Mouse (Mus musculus) kidney, postnatal 14 days (tissue): ENCODE measurements around the gene Hist1h3e.
A peak's percentile ranks its signal among the peaks of the same experiment; 100 is the strongest.

Source experiments
- DNase-seq: peaks from one replicate; pipeline ENCODE4 v3.0.0; 2022; ENCODE audit warnings: mixed read lengths

Gene Hist1h3e

GRCm38 (mm10) chr13:23536076-23536822, 25.9 kb downstream of the Hist1h3e start:
- DNase-seq, result no peak

GRCm38 (mm10) chr13:23535137-23536075, 26.8 kb downstream of the Hist1h3e start, which contains the start of gene Hist1h3g:
TSS of gene Hist1h3g (plus strand) at chr13:23535422.
- DNase-seq, result peak; percentile 93

DNA sequence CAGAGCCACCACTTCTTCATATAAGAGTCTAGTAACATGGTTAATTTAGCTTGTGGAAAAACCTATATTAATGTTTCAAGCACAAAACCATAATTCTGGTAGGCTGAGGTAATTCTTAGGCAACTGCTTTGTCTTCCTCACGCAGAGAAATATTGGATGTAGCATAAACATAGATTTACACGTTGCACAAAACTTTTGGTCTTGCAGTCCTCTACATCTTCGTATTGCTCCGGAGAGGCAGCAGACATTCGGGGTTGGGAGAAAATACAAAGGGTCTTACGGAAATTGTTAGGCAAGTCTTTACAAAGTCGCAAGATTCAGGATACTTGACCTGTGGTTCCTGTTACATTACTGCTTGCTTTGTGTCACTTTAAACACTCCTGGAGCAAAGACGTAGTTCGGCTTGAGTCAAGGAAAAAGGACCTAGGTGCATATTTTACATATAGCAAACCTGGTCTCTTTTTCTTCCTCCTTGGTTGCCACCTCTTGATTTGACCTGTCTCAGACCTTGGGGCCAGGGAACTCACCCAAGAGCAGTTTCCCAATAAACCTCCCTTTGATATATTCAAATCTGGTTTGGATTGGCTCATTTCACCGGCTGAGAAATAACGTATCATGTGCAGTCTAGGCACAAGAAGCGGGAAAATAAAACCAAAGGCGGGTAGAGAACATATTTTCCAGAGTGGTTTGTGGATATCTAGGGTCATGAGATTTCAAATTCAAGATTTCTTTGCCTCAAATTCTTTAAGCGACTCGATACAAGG, 27.6 kb downstream of the Hist1h3e start:
- no peak for DNase-seq

- DNase-seq, result peak; percentile 83
These were observed 28.4 kb downstream of the Hist1h3e start, which contains the start of gene Hist1h2af for GRCm38 (mm10) chr13:23533560-23534367. TSS of gene Hist1h2af (plus strand) at chr13:23533906.

- no peak for DNase-seq
These were observed 29.7 kb downstream of the Hist1h3e start for GRCm38 (mm10) chr13:23532262-23533075.

GRCm38 (mm10) chr13:23530901-23531875, 31.0 kb downstream of the Hist1h3e start, which contains the start of gene Hist1h4h:
TSS of gene Hist1h4h (plus strand) at chr13:23531050.
- DNase-seq, result peak; percentile 98

- peak; percentile 75 for DNase-seq
These were observed 31.8 kb downstream of the Hist1h3e start for GRCm38 (mm10) chr13:23530181-23530900.

- no peak for DNase-seq
These were observed 32.5 kb downstream of the Hist1h3e start for GRCm38 (mm10) chr13:23529480-23530165.

- peak; percentile 29 for DNase-seq
These were observed 33.2 kb downstream of the Hist1h3e start for GRCm38 (mm10) chr13:23529005-23529404.

- DNase-seq, result peak; percentile 93
These were observed 35.9 kb downstream of the Hist1h3e start for GRCm38 (mm10) chr13:23526312-23526711.

DNA sequence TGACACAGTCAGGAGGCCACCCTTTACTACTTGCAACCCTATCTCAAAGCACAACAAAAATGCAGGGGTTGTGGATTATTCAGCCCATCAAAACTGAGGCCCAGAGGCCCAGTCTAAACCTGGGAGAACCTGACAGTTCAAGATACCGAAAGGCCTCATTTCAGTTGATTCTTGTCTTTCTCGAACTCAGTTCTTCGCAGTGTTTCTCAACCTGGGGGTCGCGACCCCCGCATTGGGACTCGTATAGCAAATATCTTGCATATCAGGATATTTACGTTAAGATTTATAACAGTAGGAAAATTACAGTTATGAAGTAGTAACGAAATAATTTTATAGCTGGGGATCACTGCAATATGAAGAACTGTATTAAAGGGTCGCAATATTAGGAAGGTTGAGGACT, 36.3 kb downstream of the Hist1h3e start:
- DNase-seq, result no peak

- DNase-seq, result peak; percentile 65
These were observed 37.5 kb downstream of the Hist1h3e start for GRCm38 (mm10) chr13:23524654-23525053.

DNA sequence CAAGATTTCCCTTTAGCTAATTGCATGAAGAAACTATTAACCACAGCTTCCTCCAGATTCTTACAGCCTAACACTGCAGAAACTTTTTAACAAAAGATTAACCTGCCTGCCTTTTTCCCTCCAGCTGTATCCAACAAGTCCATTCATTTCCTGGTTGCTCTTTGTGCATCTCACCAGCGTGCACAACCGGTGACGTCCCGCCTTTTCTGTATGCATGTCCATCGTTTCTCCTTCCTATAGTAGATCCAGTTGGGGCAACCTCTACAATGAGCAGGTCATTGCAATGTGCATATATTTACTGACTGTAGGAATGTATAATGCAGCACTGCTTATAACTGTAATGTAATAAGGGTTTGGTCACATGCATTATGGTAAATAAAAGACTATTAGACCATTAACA, 38.2 kb downstream of the Hist1h3e start:
- DNase-seq, result no peak

- peak; percentile 82 for DNase-seq
These were observed 40.5 kb downstream of the Hist1h3e start for GRCm38 (mm10) chr13:23521703-23522102.

GRCm38 (mm10) chr13:23519416-23519815, 42.8 kb downstream of the Hist1h3e start:
- DNase-seq, result peak; percentile 84

GRCm38 (mm10) chr13:23518885-23519284, 43.3 kb downstream of the Hist1h3e start:
- DNase-seq, result peak; percentile 86

- DNase-seq, result no peak
These were observed 43.9 kb downstream of the Hist1h3e start for GRCm38 (mm10) chr13:23518295-23518603.

GRCm38 (mm10) chr13:23517603-23518294, 44.4 kb downstream of the Hist1h3e start:
- DNase-seq, result peak; percentile 92
